Mouse (Mus musculus) bone marrow, adult 2 months (tissue): ENCODE data around the gene Fkbp2.
A peak's percentile ranks its signal among the peaks of the same experiment; 100 is the strongest.

Source experiments
- CTCF ChIP-seq: fragments of 200-500 bp; IDR thresholded peaks from 2 replicates; pipeline ENCODE4 v1.5.1; 2011; ENCODE audit warnings: low read length, control low read depth; ENCODE audit not compliant: control insufficient read depth, insufficient read depth
- POLR2A ChIP-seq: fragments of 200-500 bp; IDR thresholded peaks from 2 replicates; pipeline ENCODE4 v1.6.1; 2011; ENCODE audit warnings: low read depth, mild to moderate bottlenecking, control low read depth, low read length, borderline replicate concordance; ENCODE audit not compliant: control insufficient read depth

DNA sequence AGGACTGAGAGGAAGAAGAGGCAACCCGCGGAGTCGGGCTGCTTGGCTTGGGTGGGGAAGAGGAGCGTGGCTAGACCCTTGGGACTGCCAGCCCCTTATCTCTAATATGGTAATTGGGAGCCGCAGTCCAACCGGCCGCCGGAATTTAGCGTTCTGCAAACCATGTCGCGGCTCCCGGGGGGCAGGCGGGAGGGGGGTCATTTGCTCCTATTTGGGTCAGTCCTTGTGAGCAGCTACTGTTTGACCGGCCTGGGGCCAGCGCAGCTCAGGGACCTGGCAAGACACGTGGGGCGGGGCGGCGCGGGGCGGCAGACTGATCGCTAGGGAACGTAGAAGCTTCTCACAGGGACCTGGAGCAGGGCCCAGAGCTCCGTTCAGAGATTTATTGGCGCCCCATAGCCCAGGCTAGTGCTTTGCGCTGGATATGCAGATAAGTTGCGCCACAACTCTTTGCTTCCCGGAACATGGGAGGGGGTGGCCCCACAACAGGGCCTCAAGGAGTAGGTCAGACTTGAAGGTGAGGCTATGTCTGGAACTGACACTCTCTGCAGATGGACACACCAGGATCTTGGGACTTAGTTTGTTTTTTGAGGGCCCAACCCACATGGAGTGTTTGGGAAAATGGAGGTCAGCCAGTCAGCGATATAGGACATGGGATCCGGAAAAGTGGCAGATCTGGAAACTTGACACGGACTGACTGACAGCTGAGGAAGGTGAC, 28.1 kb downstream of the Fkbp2 start:
- TF ChIP-seq CTCF (no peak), POLR2A (0 out of 2 replicates have a peak, but pooled peaks have one; percentile 7)
